Mouse (Mus musculus): ENCODE results near the gene Zfp827.

GRCm38 (mm10) chr8:79121614-79122013, 93.4 kb downstream of the Zfp827 start:
- TF ChIP-seq POLR2A (IDR thresholded peaks at IDR 0.05; ENCODE audit: borderline replicate concordance, low read depth, low read length): no peak
- TF ChIP-seq CTCF (IDR thresholded peaks at IDR 0.05; ENCODE audit: low read depth, low read length): no peak

Data from bone marrow macrophage, adult 2 months (primary cell).